Mouse (Mus musculus): Measurements from ENCODE around the gene Rapgef6. TPM values are rescaled to one million over a fixed set of nuclear protein-coding genes. Genes with fewer than 3 reads are reported as not detected.

Rapgef6 gene
- polyA plus RNA-seq, 2 experiments from 2014 or later: 180 to 208 TPM

DNA sequence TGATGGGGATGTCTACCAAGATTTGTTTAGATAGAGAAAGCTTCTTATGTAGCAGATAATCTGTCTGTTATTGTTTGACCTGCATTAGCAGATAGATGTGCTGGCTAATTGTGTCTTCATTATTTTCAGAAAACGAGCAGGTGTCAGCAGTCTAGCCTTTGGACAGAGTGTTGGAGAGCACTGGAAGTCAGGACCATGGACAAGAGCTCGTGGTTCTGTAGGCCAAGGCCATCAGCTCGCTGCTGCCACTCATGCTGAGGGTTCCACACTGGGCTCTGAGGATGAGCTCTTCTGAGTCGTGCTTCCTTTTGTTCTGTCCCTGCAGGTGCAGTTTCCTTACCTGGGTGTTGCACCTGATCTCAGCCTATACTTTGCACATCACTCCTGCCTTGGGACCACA lies 173.3 kb downstream of the Rapgef6 start:
- no peak for ATAC-seq

DNA sequence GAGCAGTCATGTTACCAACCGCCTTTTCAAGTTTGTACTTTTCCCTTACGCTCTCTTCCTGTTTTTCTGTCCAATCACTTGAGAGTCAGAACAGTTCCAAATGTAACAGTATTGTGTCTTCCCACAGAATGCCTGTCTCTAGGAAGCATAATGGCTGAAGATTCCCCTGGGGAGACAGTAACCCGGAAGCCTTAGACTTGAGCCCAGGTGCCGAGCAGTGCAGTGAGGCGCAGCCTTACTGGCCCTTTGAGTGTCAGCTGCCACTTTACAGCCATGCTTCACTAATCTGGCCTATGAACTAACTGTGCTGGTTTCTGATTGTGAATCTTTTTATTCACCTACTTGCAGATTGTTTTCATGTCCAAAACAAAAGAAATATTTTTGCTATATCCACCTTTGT lies 175.0 kb downstream of the Rapgef6 start:
- ATAC-seq: no peak

DNA sequence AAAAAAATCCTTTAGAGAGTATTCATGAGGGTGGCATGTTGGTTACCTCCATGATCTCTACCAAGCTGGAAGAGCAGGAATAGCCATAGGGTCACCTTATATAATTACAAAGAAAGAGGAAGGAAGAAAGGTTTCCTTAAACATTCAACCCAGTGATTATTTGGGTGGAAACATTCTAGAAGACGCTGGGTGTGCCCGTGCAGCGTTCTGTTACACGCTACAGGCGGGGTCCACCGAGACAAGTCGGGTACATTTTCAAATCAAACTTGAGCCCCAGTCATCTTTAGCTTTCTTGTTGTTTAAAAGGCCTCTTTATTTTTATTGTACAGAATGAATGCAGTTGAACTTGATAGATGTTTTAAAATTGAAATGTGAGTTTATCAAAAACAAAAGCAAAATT lies 176.0 kb downstream of the Rapgef6 start:
- no peak for ATAC-seq

DNA sequence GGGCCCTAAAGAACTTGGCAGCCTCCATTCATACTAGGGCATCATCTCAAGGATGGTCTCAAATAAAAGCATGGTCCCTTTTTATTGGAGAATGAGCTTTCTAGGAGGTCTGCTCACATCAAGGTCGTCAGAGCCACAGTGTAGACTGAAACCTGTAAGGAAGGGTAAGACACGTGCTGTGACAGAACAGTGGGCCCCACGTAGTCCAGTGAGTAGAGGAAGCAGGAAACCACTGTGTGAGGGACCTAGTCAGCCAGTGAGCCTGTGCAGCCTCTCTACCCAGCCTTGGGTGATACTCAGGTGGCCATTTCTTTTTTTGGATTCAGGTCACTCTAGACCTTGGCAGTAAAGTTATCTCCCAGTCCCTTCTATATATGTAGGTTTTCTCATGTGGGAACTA lies 177.3 kb downstream of the Rapgef6 start:
- peak; percentile 71 for ATAC-seq

DNA sequence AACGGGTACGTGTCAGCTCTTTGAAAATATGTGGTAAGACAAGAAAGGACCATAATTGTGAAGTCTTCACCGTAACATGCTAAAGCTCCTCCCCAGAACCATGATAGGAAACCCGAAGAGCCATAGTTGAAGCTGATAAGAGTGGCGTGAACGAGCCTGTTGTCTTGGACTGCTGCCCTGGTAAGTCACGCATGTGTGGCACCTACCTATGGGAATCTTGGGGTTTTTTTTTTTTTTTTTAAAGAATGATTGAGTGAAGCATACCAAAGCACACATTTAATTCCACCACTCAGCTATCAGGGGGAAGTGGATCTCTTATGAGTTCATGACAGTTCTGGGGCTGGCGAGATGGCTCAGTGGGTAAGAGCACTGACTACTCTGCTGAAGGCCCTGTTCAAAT lies 179.2 kb downstream of the Rapgef6 start:
- no peak for ATAC-seq

DNA sequence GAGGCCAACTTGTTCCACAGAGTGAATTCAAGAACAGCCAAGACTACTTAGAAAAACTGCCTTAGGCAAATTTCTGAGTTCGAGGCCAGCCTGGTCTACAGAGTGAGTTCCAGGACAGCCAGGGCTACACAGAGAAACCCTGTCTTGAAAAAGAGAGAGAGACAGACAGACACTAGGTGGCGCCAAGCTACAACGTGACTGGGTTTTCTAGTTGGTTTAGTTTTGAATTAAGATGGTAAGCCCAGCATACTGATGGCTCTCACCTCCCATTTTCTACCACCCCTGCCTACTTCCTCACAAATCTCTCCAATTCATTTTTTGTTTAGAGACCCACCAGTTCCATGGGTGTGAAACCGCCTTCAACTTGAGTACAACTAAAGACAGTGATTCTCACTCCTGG lies 180.7 kb downstream of the Rapgef6 start:
- ATAC-seq: peak; percentile 50

DNA sequence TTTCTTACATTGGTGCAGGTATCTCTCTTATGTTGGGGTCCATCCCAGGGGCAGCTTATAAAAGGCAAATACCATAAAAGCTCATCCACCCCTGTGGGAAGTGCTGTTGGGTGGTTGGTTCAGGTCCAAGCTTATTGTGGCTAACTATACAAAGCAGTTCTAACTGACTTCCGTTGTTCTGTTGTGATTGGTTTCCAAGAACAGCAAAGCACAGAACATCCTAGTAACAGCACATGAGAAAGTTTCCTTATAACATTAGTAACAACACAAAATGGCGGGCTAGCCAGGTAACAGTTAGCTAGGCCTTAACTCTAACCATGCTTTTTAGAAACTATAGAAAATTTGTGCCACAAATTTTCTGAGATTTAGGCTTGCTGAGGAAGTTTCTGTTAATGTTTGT lies 185.5 kb downstream of the Rapgef6 start:
- peak; percentile 46 for ATAC-seq

DNA sequence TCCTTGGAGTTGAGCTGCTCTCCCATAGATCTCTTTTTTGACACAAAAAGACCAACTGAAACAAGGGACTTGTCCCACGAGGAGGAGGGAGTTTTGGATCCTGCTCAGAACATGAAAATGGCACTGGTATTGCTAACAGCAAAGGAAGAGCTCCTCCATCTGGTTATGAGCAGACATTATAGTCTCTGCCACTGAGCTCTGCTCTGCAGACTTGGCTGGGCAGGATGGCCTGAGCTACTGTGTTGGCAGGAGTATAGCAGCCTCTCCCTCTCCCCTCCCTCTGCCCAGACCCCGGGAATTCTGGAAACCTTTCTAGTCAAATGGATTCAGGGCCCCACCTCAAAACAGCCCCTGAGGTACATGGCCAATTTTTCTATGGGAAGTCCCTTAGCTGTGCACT lies 187.0 kb downstream of the Rapgef6 start:
- ATAC-seq: no peak

DNA sequence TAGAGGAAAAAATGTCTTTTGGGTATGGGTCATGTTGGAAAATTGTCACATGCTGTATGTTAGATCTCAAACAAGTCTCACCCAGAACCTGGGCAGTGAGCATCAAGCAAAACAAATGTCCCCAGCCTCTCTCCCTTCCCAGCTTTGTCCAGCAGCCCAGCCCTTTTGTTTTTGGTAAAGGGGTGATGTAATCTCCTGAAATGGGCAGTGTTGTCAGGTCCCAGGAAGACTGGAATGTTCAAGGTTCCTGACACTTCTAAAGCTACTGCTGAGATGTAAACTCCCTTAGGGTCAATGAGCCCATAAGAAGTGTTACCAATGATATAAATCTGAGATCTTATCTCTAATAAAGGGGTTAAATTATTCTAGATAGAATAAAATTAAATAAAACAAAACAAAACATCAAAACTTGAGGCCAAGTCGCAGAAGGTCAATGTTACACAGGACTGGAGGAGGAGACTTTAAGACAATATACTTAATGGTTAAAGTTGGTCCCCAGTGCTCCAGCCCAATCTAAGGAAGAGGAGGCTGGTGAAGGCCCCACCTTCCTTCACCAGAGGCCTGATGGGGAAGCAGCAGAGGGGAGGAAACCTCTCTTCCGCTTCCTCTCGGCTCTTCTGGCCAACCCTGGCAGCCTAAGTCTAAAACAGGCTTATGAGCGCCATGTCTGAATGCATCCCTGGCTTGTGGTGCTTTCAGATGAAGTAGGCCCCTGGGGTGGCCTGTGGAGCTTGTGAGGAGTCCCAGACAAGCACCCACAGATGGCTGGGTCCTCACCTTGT lies 188.1 kb downstream of the Rapgef6 start:
- ATAC-seq: peak; percentile 13

DNA sequence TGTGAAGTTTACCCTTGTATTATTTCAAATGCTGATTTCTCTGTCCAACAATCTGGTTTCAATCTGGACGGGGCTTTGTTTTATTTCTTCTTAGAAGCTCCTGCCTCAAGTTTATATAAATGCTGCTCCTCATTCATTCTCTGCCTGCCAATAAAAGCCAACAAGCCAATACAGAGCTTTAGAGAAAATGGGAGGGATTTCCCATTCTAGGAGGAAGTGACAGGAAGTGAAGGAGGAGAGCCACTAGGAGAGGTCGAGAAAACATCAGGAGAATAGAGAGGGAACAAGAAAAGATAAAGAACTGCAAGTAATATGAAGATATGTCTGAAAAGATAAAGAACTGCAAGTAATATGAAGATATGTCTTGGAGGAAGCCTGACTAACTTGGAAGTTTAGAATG lies 190.2 kb downstream of the Rapgef6 start:
- ATAC-seq: no peak

DNA sequence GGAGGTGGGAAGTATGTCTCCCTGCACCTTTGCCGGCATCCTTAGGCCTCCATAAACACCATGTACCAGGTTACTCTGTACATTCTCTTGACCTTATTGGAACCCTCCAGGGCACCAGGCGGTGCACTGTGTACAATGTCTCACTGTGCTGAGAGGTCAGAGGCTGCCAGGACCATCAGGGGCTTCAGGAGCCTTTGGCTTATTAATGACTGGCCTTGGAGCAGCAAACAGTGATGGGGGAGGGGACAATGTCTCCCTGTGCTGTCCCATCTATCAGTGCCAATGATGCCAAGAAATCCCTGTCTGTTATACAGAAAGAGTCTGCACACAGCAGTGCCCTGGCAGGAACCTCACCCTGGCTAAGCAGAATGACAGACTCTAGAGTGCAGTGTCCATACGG lies 195.2 kb downstream of the Rapgef6 start:
- ATAC-seq: no peak

DNA sequence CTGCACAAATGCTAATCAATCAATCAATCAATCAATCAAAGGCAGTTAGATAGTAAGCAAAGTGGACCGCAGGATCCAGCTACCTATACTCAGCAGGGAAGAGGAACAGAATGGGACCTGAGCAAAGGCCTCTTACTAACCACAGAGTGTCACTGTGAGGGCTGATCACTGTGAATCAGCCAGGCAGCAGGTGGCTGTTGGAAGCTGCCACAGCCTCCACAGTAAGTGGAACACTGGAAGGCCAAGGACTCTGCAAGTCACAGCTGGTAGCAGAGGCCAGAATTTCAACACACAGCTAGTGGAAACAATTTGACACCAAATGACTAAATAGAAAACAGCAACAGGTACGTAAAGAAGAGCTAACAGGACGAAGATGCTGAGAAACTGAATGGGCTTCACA lies 196.0 kb downstream of the Rapgef6 start:
- ATAC-seq: no peak

DNA sequence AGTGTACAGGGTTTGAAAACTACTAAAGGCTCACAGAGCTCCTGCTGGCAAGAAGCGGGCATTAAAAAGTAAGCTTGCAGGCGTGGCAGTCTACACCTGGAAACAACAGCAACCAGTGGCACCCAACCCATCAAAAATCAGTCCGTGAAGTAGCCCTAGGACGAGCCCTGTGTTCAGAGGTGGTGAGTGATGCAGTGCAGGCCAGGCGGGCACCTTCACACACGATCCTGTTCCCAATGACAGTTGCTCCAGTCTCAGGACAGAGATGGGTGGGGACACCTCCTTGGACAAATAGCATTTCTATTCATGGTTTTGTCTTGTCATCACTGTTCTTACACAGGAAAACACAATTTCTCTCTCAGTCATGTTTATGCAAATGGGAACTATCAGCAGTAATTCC lies 199.4 kb downstream of the Rapgef6 start:
- ATAC-seq: no peak

DNA sequence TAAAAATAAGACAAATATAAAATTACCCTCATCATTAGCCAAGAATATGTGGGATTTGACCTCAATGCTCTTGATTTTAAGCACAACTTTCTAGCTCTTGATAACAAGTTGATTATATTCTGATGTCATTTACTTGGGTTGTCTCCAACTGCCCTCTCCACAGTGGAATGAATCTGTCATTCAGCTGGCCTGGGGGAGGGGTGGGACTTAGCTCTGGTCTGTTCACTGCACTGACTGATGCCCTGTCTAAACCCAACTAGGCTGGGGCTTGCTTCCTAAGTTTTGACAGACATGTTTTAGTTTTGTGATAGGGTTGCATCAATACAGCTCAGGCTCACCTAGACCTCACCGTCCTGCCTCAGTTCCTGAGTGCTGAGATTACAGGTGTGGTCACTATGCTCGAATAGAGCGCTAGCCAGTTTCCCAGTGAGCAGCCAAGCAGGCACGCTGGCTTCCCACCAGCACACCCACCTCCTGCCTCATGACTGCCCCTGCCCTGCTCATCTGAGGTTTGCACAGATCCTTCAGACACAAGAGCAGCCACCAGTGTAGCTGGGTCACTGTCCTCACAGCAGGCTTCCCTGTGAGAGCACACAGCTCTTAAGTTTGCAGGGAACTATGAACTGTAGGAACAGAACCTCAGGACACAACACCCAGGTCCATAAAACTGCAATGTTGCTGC lies 201.8 kb downstream of the Rapgef6 start:
- no peak for ATAC-seq

DNA sequence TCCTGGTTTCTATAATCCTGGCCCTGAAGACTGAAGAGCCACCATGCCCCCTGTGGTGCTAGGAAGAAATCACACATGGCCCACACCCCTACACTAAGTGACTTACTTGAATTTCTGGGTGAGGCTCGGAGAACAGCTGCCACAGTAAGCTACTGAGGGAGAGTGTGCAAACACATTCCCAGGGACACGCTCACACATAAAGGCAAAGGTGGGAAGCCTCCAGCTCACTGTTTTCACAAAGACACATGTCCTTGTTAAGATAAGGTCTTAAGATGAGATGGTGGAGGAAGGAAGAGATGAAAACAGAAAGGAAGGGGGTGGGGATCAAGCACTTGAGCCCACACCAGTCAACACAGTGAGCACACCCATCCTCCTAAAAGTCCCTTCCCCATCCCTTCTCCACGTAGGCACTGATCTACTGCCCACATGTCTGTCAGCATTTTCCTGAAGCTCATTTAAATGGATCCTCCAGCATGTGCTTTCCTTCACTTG lies 204.0 kb downstream of the Rapgef6 start:
- peak; percentile 21 for ATAC-seq

DNA sequence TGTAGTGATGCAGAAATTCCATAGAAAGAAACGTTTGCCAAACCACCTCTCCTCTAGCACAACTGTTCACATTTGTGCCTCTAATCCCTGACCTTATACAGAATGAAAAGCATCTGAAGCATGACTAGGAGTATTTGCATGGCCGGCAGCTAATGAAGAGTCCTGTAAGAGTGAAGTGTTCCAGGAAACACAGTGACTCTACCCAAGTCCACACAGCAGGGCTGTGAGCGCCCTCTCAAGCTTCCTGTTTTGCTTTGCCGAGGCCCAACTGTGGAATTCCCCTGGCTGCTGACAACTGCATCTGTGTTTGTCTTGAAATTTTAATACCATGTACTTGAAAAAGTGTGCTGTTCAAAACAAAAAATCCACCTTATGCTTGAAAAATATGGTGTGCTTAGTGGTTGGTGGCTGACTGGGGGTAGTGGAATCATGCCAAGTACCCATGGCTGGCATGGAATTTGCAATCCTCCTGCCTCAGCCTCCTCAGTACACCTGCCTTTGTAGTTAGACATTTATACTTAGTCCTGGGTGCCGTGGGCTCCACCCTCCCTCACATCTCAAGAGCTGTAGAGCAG lies 204.8 kb downstream of the Rapgef6 start:
- ATAC-seq: peak; percentile 86

DNA sequence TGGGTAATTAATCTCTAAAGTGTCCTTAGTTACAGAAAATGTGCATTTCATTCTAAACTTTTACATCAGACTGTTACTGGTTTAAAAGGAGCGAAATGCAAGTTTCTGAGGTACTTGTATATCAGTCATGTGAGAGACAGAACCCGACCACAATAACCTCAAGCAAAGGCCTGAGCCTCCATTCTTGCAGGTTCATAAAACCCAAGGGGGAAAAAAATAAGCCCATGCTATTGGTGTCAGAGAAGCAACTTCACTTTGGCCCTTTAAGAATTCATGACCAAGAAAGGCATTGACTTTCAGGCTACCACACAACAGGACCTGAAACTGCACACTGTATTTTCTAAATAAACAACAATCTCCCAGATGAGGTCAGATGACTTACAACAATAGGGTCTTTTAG lies 205.7 kb downstream of the Rapgef6 start:
- peak; percentile 24 for ATAC-seq

DNA sequence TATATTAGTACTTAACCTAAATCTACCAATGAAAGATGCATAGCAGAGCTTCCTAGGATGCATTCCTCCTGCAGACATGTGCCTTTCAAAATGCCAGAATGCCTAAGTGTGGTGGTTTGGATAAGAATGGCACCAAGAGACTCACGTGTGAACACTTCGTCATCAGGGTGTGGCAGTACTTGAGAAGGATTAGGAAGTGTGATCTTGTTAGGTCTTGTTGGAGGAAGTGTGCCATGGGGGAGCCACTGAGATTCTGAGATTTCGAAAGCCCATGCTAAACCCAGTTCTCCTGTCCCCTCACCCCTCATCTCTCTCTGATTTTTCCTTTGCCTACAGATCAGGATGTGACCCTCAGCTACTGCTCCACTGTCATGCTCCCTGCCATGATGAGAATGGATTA lies 206.7 kb downstream of the Rapgef6 start:
- ATAC-seq: no peak

DNA sequence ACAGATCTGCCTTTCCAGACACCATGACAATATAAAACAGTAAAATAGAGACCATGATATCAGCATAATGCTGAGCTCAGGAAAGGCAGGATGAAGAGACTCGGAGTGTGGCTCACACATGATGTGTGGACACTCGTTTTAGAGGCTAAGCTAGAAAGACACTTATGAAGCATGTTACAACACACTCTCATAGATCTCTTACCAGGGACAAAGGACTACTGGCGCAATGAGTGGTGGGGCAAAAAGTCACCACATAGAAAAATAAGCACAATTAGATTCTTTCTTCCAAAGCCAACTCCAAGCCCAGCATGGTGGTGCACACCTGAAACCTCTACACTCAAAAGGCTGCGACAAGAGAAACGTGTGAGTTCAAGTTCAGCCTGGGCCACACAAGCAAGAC lies 208.3 kb downstream of the Rapgef6 start:
- ATAC-seq: no peak

DNA sequence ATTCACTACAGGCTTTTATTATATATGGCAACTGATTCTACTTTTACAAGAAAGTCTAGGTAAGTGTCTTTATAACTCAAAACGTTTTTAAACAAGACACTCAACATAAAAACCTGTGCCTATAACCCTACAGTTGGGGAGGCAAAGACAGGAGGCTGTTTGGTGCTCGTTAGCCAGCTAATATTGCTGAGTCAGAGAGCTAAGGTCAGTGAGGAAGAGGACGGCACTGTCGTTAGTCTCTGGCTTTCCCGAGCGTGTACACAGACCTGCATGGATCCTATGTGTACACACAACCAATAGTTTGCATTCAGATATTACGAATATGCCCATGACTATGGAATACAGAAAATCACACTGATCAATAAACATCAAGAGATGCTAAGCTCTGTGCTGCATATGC lies 208.7 kb downstream of the Rapgef6 start:
- no peak for ATAC-seq

DNA sequence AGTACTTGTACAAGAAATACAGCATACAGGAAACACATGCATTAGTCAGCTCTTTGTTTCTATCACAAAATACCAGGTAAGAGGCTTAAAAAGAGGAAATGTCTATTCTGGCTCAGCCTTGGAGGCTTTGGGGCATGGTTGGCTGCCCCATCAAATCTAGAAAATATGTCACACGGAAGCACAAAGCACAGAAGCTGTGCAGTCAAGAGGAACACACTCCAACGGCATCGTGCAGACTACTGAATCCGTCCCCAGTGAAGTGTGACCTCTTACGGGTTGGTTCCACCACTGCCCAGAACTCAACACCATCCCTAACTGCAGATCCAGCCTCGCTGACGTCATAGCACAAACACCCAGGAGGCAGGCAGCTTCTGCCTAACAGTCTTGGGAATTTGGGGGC lies 210.9 kb downstream of the Rapgef6 start:
- no peak for ATAC-seq

DNA sequence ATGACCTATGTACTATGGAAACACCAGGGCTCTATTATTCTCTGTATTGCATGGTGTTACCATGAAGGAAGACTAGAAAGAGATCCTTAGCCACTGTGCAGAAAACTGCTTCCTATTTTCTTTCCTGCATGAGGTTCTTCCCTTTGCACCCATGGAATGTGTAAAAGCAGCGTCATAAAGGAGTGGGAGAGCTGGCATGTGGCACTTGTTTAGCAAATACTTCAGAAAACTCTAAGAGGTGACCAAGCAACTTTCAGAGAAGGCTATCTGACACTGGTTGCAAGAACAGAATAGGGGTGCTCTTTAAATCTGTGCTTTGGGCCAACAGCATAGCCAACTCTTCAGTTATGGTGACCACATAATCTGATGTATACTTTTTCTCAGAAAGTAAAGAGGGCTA lies 212.5 kb downstream of the Rapgef6 start:
- ATAC-seq: no peak

DNA sequence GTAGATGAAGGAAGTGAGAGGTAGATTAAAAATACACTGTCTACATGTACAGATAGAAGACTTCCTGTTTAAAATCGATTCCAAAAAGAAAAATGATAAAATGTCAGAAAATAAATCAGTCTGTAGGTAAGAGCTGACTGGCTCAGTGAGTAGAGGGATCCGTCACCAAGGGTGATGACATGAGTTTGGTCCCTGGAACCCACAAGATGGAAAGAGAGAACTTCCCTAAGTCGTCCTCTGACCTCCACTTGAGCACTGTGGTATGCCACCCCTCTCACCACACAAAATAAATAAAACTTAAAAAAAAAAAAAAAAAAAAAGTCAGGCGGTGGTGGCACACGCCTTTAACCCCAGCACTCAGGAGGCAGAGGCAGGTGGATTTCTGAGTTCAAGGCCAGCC lies 214.3 kb downstream of the Rapgef6 start:
- no peak for ATAC-seq
